Mouse (Mus musculus) CH12.LX (cell line): ENCODE data around the gene Artn. TPM values are rescaled to one million over a fixed set of nuclear protein-coding genes. Genes with fewer than 3 reads are reported as not detected.

Experiments
- DNase-seq: peaks from one replicate; pipeline ENCODE4 v3.0.0-alpha.2; 2013; ENCODE audit errors: extremely low read depth
- H3K27ac ChIP-seq: 2 replicates; pipeline ENCODE4 v1.5.1; 2012; ENCODE audit warnings: low read depth, mild to moderate bottlenecking, control low read depth, moderate library complexity; ENCODE audit not compliant: insufficient read depth
- H3K27me3 ChIP-seq: replicated peaks from 2 replicates; pipeline ENCODE3; 2012; ENCODE audit warnings: inconsistent platforms
- H3K36me3 ChIP-seq, 2 experiments: replicated peaks in 1 of 2; 2 replicates each; pipeline versions ENCODE3 to v1.6.1; 2012; ENCODE audit warnings: inconsistent platforms in 1 of 2, low read length in 1 of 2, mild to moderate bottlenecking in 1 of 2, mixed read lengths in 1 of 2, moderate library complexity in 1 of 2; ENCODE audit not compliant: control insufficient read depth in 1 of 2, insufficient read depth in 1 of 2
- H3K4me1 ChIP-seq, 2 experiments: 2 replicates each; pipeline ENCODE4 v1.6.1; 2012; ENCODE audit warnings: inconsistent platforms in 1 of 2, moderate library complexity in 1 of 2; ENCODE audit not compliant: insufficient read depth in 2 of 2, control insufficient read depth in 1 of 2
- H3K4me2 ChIP-seq: 2 replicates; pipeline ENCODE4 v1.6.1; 2012; ENCODE audit warnings: low read depth, mild to moderate bottlenecking, control low read depth; ENCODE audit not compliant: poor library complexity, insufficient read depth, severe bottlenecking
- H3K4me3 ChIP-seq, 3 experiments: fragments of 150-350 bp in 1 of 3; sonication (generic) in 1 of 3; replicated peaks in 1 of 3; 2 replicates each; pipeline versions ENCODE3 to v1.5.1; 2011 to 2012; ENCODE audit warnings: low read depth in 2 of 3, low read length in 2 of 3, mild to moderate bottlenecking in 2 of 3, moderate library complexity in 2 of 3, control low read depth in 1 of 3, improper control_type of control experiment in 1 of 3, inconsistent platforms in 1 of 3, mixed read lengths in 1 of 3; ENCODE audit not compliant: poor library complexity in 1 of 3
- H3K79me2 ChIP-seq: replicated peaks from 2 replicates; pipeline ENCODE4 v1.6.1; 2012; ENCODE audit warnings: mild to moderate bottlenecking, moderate library complexity; ENCODE audit not compliant: control insufficient read depth, poor library complexity, insufficient read depth, severe bottlenecking; ENCODE audit errors: extremely low read depth
- H3K9ac ChIP-seq: 2 replicates; pipeline ENCODE4 v1.6.1; 2012; ENCODE audit warnings: low read depth, mild to moderate bottlenecking, control low read depth, moderate library complexity; ENCODE audit not compliant: insufficient read depth
- H3K9me3 ChIP-seq: replicated peaks from 2 replicates; pipeline ENCODE3; 2012; ENCODE audit warnings: low read length, inconsistent platforms, mixed read lengths
- BHLHE40 ChIP-seq: IDR thresholded peaks from 2 replicates; pipeline ENCODE4 v1.6.1; 2011; ENCODE audit warnings: mild to moderate bottlenecking, low read depth, low read length, improper control_type of control experiment
- CHD1 ChIP-seq: IDR thresholded peaks from 2 replicates; pipeline ENCODE4 v1.6.1; 2012; ENCODE audit warnings: low read depth, low read length, improper control_type of control experiment, inconsistent platforms
- CHD2 ChIP-seq: IDR thresholded peaks from 2 replicates; pipeline ENCODE4 v1.6.1; 2011; ENCODE audit warnings: low read length, improper control_type of control experiment
- E2F4 ChIP-seq: IDR thresholded peaks from 2 replicates; pipeline ENCODE4 v1.6.1; 2011; ENCODE audit warnings: low read depth, low read length, improper control_type of control experiment; ENCODE audit not compliant: insufficient replicate concordance
- ELF1 ChIP-seq: IDR thresholded peaks from 2 replicates; pipeline ENCODE4 v1.6.1; 2014; ENCODE audit warnings: low read depth, mild to moderate bottlenecking, inconsistent platforms, low read length, improper control_type of control experiment
- EP300 ChIP-seq: IDR thresholded peaks from 2 replicates; pipeline ENCODE4 v1.6.1; 2011; ENCODE audit warnings: low read length, improper control_type of control experiment
- GABPA ChIP-seq: IDR thresholded peaks from 2 replicates; pipeline ENCODE4 v1.6.1; 2012; ENCODE audit warnings: low read depth, low read length, improper control_type of control experiment, inconsistent platforms; ENCODE audit not compliant: insufficient replicate concordance
- IRF4 ChIP-seq: IDR thresholded peaks from 2 replicates; pipeline ENCODE4 v1.6.1; 2014; ENCODE audit warnings: low read depth, mild to moderate bottlenecking, inconsistent platforms, low read length, improper control_type of control experiment
- JUND ChIP-seq: conservative IDR thresholded peaks from 2 replicates; pipeline ENCODE4 v1.6.1; 2011; ENCODE audit warnings: low read depth, low read length, improper control_type of control experiment
- MAZ ChIP-seq: IDR thresholded peaks from 2 replicates; pipeline ENCODE4 v1.6.1; 2012; ENCODE audit warnings: low read depth, mild to moderate bottlenecking, inconsistent platforms, low read length, improper control_type of control experiment, moderate library complexity
- MXI1 ChIP-seq: IDR thresholded peaks from 2 replicates; pipeline ENCODE4 v1.6.1; 2011; ENCODE audit warnings: mild to moderate bottlenecking, low read depth, low read length, improper control_type of control experiment
- NELFE ChIP-seq: IDR thresholded peaks from 2 replicates; pipeline ENCODE4 v1.6.1; 2011; ENCODE audit warnings: low read depth, low read length, improper control_type of control experiment
- NRF1 ChIP-seq: IDR thresholded peaks from 2 replicates; pipeline ENCODE4 v1.6.1; 2014; ENCODE audit warnings: low read depth, mild to moderate bottlenecking, inconsistent platforms, low read length, improper control_type of control experiment, moderate library complexity
- POLR2AphosphoS2 ChIP-seq: IDR thresholded peaks from 2 replicates; pipeline ENCODE4 v1.6.1; 2011; ENCODE audit warnings: low read depth, low read length, improper control_type of control experiment
- RAD21 ChIP-seq: IDR thresholded peaks from 2 replicates; pipeline ENCODE4 v1.6.1; 2011; ENCODE audit warnings: low read depth, mild to moderate bottlenecking, low read length, improper control_type of control experiment, moderate library complexity
- RCOR1 ChIP-seq: conservative IDR thresholded peaks from 2 replicates; pipeline ENCODE4 v1.6.1; 2012; ENCODE audit warnings: low read depth, mild to moderate bottlenecking, inconsistent platforms, low read length, improper control_type of control experiment
- SMC3 ChIP-seq: IDR thresholded peaks from 2 replicates; pipeline ENCODE4 v1.6.1; 2011; ENCODE audit warnings: low read depth, low read length, improper control_type of control experiment
- TBP ChIP-seq: conservative IDR thresholded peaks from 2 replicates; pipeline ENCODE4 v1.6.1; 2011; ENCODE audit warnings: low read depth, low read length, improper control_type of control experiment
- dilution Hi-C: fragments of 300-500 bp; cut with MboI; formaldehyde crosslinking; loops from 2 replicates; pipeline ENCODE4 v1.14.3; 2020; ENCODE audit warnings: low sequenced_read_pairs; ENCODE audit not compliant: extremely low pct_unique_long_range_greater_than_20kb, extremely low pct_ligation_motif_present
- in situ Hi-C: fragments of 300-500 bp; cut with MboI; formaldehyde crosslinking; loops from 3 replicates; pipeline ENCODE4 v1.14.3; 2019; ENCODE audit warnings: low sequenced_read_pairs, low pct_ligation_motif_present, low pct_unique_long_range_greater_than_20kb, mixed read lengths
- polyA plus RNA-seq: library from polyadenylated mRNA; unstranded; fragments of >175 nt; gene quantifications from 2 replicates; pipeline ENCODE4 v1.2.1, GENCODE M21; 2012; ENCODE audit warnings: low read depth; ENCODE audit not compliant: insufficient read length
- total RNA-seq, 2 experiments: library from RNA; depleted of rRNA; stranded (reverse); fragments of 300-350 nt in 1 of 2; fragments of >200 nt in 1 of 2; gene quantifications; 2 replicates each; pipeline ENCODE4 v1.2.3; 2012 to 2014

Artn gene
- total RNA-seq (2012; rRNA removed) (not detected in 2 replicates), total RNA-seq (2014; rRNA removed) (not detected in 2 replicates), polyA plus RNA-seq (not detected in 2 replicates)

GRCm38 (mm10) chr4:117929391-117929881 is at the start of gene Artn:
Artn (minus strand) TSS chr4:117929763.
- Histone ChIP-seq H3K4me2 (0 out of 2 replicates have a peak within 1 kb of the TSS, but pooled peaks have one; percentile 21), H3K27me3 (no peaks in the 10 kb centered on the region), H3K79me2 (no peaks in the 10 kb centered on the region), H3K36me3 (peaks cover 0 to 7% of the 10 kb centered on the region in 2 experiments), H3K4me3 (no peak within 1 kb of the TSS), H3K27ac (no peak within 1 kb of the TSS), H3K9ac (no peak within 1 kb of the TSS), H3K4me1 (peaks cover 2 to 15% of the 10 kb centered on the region in 2 experiments; a peak in 2 of 4 replicates), H3K9me3 (peaks cover 2% of the 10 kb centered on the region)
- no peak for TF ChIP-seq SMC3
- no peak for TF ChIP-seq RAD21
- no peak for TF ChIP-seq TBP
- no peak for TF ChIP-seq MXI1
- TF ChIP-seq IRF4 = no peak
- TF ChIP-seq CHD1 = no peak
- no peak for TF ChIP-seq POLR2AphosphoS2
- no peak for TF ChIP-seq E2F4
- no peak for TF ChIP-seq BHLHE40
- no peak for TF ChIP-seq RCOR1
- no peak for TF ChIP-seq ELF1
- no peak for TF ChIP-seq NELFE
- no peak for TF ChIP-seq JUND
- TF ChIP-seq NRF1 = no peak
- no peak for TF ChIP-seq EP300
- no peak for TF ChIP-seq MAZ
- no peak for DNase-seq
- dilution Hi-C loops = no loop called here
- in situ Hi-C loops = loop anchor here (5.0 kb wide), 1 partner anchor 158 kb away; no protein-coding TSS in a partner anchor

- dilution Hi-C loops (no loop called here), in situ Hi-C loops (no loop called here)
- H3K4me1 ChIP-seq = peaks cover 29 to 49% of the 10 kb centered on the region in 2 experiments
- H3K4me2 ChIP-seq = no peak overlapping the region
- H3K9ac ChIP-seq = no peak overlapping the region
- H3K79me2 ChIP-seq = no peaks in the 10 kb centered on the region
- no peaks in the 10 kb centered on the region for H3K27me3 ChIP-seq
- no peak for DNase-seq
- no peak overlapping the region for H3K4me3 ChIP-seq
- H3K9me3 ChIP-seq = no peaks in the 10 kb centered on the region
- peaks cover 0 to 2% of the 10 kb centered on the region in 2 experiments for H3K36me3 ChIP-seq
- TF ChIP-seq MXI1 = no peak
- no peak for TF ChIP-seq NRF1
- no peak for TF ChIP-seq EP300
- no peak for TF ChIP-seq CHD2
- no peak for TF ChIP-seq POLR2AphosphoS2
- no peak for TF ChIP-seq BHLHE40
- TF ChIP-seq IRF4 = no peak
- TF ChIP-seq GABPA = no peak
- TF ChIP-seq SMC3 = no peak
- no peak for TF ChIP-seq RCOR1
- H3K27ac ChIP-seq = no peak overlapping the region
These were observed 49.6 kb upstream of the Artn start for GRCm38 (mm10) chr4:117979181-117979580.
